Mouse (Mus musculus) intestine, embryonic 15.5 days (tissue): ENCODE data around the gene Gm17482. TPM values are rescaled to one million over a fixed set of nuclear protein-coding genes. Genes with fewer than 3 reads are reported as not detected.
A peak's percentile ranks its signal among the peaks of the same experiment; 100 is the strongest.
"Not testable (repeated sequence)": the region's sequence is repeated elsewhere in the genome, so short reads cannot be mapped to it uniquely, and the experiment has no call there.

Experiments used
- ATAC-seq: fragments of 200-750 bp; cut with Nextera tagmentation; 2 replicates; pipeline ENCODE4 v1.8.0; 2017; ENCODE audit warnings: moderate TSS enrichment, moderate library complexity
- H3K27ac ChIP-seq: fragments of 300-500 bp; sonication (generic); 2 replicates; pipeline ENCODE4 v1.5.1; 2015; ENCODE audit warnings: mild to moderate bottlenecking, inconsistent platforms
- H3K27me3 ChIP-seq: fragments of 300-500 bp; sonication (generic); replicated peaks from 2 replicates; pipeline ENCODE4 v1.6.1; 2015; ENCODE audit warnings: inconsistent platforms
- H3K36me3 ChIP-seq: fragments of 300-500 bp; sonication (generic); 2 replicates; pipeline ENCODE4 v1.6.1; 2015; ENCODE audit warnings: inconsistent platforms
- H3K4me1 ChIP-seq: fragments of 300-500 bp; sonication (generic); replicated peaks from 2 replicates; pipeline ENCODE4 v1.6.1; 2015; ENCODE audit warnings: inconsistent platforms
- H3K4me2 ChIP-seq: fragments of 300-500 bp; sonication (generic); replicated peaks from 2 replicates; pipeline ENCODE4 v1.6.1; 2015; ENCODE audit warnings: mild to moderate bottlenecking, inconsistent platforms
- H3K4me3 ChIP-seq: fragments of 300-500 bp; sonication (generic); replicated peaks from 2 replicates; pipeline ENCODE4 v1.5.1; 2015; ENCODE audit warnings: inconsistent platforms
- H3K9ac ChIP-seq: fragments of 300-500 bp; sonication (generic); 2 replicates; pipeline ENCODE4 v1.6.1; 2015; ENCODE audit warnings: inconsistent platforms
- H3K9me3 ChIP-seq: fragments of 300-500 bp; sonication (generic); 2 replicates; pipeline ENCODE4 v1.6.1; 2016; ENCODE audit warnings: inconsistent platforms
- WGBS: fragments of 180-500 bp; shearing (Covaris S2); methylation state at CpG from one replicate; pipeline ENCODE4 v1.1.7; 2015; 5-methylcytosine and 5-hydroxymethylcytosine counted together
- polyA plus RNA-seq: library from polyadenylated mRNA; unstranded; fragments of >200 nt; fragmentation: Nextera tagmentation; extraction: Ambion mirVana; gene quantifications from 2 replicates; pipeline ENCODE4 v1.2.1, GENCODE M21; 2015

The Gm17482 gene
- polyA plus RNA-seq, 1 experiment from 2014 or later, result not detected

- Histone ChIP-seq H3K4me3 (no peak overlapping the region), H3K36me3 (no peaks in the 10 kb centered on the region), H3K9me3 (no peaks in the 10 kb centered on the region), H3K27ac (no peak overlapping the region), H3K27me3 (no peaks in the 10 kb centered on the region), H3K9ac (no peak overlapping the region), H3K4me2 (no peak overlapping the region), H3K4me1 (no peaks in the 10 kb centered on the region)
- 66% methylated on average over 3 of the region's 3 CpGs for WGBS
- no peak for ATAC-seq
These were observed 3.4 kb downstream of the Gm17482 start for GRCm38 (mm10) chr6:115230557-115230956.

DNA sequence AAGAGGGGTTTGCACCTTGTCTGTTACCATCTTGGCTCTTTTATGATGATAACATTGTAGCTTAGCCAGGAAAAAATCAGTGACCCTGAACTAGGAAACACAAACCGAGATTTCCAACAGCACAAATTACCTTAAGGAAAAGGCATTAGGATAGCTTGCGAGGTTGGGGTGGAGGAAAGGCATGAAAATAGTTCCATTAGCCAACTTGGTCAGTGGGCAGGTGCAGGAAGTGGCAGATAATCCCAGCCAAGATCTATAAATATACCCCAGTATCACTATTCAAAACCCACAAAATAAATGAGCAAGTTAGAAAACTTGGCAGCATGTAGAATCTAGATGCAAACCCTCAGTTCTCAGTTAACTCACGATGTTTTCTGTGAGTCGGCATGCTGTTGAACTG, 4.7 kb downstream of the Gm17482 start:
- Histone ChIP-seq H3K4me1 (no peaks in the 10 kb centered on the region), H3K4me3 (no peak overlapping the region), H3K27ac (no peak overlapping the region), H3K9ac (no peak overlapping the region), H3K36me3 (no peaks in the 10 kb centered on the region), H3K9me3 (no peaks in the 10 kb centered on the region), H3K4me2 (no peak overlapping the region), H3K27me3 (no peaks in the 10 kb centered on the region)
- no peak for ATAC-seq
- 74% methylated on average over 4 of the region's 4 CpGs for WGBS

- H3K27ac ChIP-seq, result no peak overlapping the region
- no peak overlapping the region for H3K4me3 ChIP-seq
- no peaks in the 10 kb centered on the region for H3K9me3 ChIP-seq
- H3K36me3 ChIP-seq, result no peaks in the 10 kb centered on the region
- WGBS, result 68% methylated on average over 1 of the region's 1 CpGs
- no peak overlapping the region for H3K9ac ChIP-seq
- no peak overlapping the region for H3K4me2 ChIP-seq
- no peak for ATAC-seq
- H3K27me3 ChIP-seq, result no peaks in the 10 kb centered on the region
- H3K4me1 ChIP-seq, result no peaks in the 10 kb centered on the region
These were observed 5.4 kb downstream of the Gm17482 start for GRCm38 (mm10) chr6:115232562-115232961.

- Histone ChIP-seq H3K9ac (no peak overlapping the region), H3K4me3 (no peak overlapping the region), H3K36me3 (no peaks in the 10 kb centered on the region), H3K9me3 (no peaks in the 10 kb centered on the region), H3K4me1 (no peaks in the 10 kb centered on the region), H3K27ac (no peak overlapping the region), H3K27me3 (no peaks in the 10 kb centered on the region), H3K4me2 (no peak overlapping the region)
- ATAC-seq, result no peak
- 81% methylated on average over 9 of the region's 9 CpGs for WGBS
These were observed 11.2 kb downstream of the Gm17482 start for GRCm38 (mm10) chr6:115238031-115239027.

- Histone ChIP-seq H3K4me2 (no peak overlapping the region), H3K9me3 (no peaks in the 10 kb centered on the region), H3K27ac (no peak overlapping the region), H3K9ac (no peak overlapping the region), H3K4me1 (no peaks in the 10 kb centered on the region), H3K36me3 (no peaks in the 10 kb centered on the region), H3K4me3 (no peak overlapping the region), H3K27me3 (no peaks in the 10 kb centered on the region)
- WGBS, result 87% methylated on average over 7 of the region's 7 CpGs
- no peak for ATAC-seq
These were observed 12.2 kb downstream of the Gm17482 start for GRCm38 (mm10) chr6:115239335-115239734.

GRCm38 (mm10) chr6:115240431-115240830, 13.3 kb downstream of the Gm17482 start:
- H3K27ac ChIP-seq, H3K9me3 ChIP-seq, H3K4me2 ChIP-seq, H3K27me3 ChIP-seq, H3K4me3 ChIP-seq, H3K9ac ChIP-seq, H3K36me3 ChIP-seq, ATAC-seq, H3K4me1 ChIP-seq: not testable (repeated sequence)
- 40% methylated on average over 2 of the region's 2 CpGs for WGBS

- no peak overlapping the region for H3K4me3 ChIP-seq
- no peak overlapping the region for H3K27ac ChIP-seq
- no peaks in the 10 kb centered on the region for H3K27me3 ChIP-seq
- no peak overlapping the region for H3K9ac ChIP-seq
- H3K4me2 ChIP-seq, result no peak overlapping the region
- WGBS, result 56% methylated on average over 3 of the region's 3 CpGs
- H3K9me3 ChIP-seq, result no peaks in the 10 kb centered on the region
- no peaks in the 10 kb centered on the region for H3K36me3 ChIP-seq
- ATAC-seq, result no peak
- no peaks in the 10 kb centered on the region for H3K4me1 ChIP-seq
These were observed 14.1 kb downstream of the Gm17482 start for GRCm38 (mm10) chr6:115241131-115241699.

DNA sequence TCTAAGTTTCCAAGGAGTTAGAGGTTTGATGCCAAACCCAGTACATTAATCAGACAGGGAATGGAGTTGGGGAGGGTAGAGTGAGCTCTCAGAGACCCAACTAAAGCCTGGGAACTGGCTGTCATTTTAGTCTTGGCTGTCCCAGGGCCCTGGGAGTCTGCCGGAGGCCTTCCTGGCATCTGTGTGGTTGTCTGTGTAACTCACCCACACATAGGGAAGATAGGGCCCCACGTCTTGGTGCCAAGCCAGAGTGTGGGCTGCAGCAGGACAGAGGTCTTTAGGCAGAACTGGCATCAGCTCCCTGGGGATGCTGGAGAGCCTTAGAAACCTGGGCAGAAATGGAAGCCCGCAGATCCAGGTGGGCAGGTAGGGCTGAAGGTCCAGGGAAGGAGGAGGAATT, 14.8 kb downstream of the Gm17482 start:
- H3K27me3 ChIP-seq, result no peaks in the 10 kb centered on the region
- no peak overlapping the region for H3K4me3 ChIP-seq
- no peak overlapping the region for H3K4me2 ChIP-seq
- no peak overlapping the region for H3K9ac ChIP-seq
- H3K27ac ChIP-seq, result no peak overlapping the region
- 85% methylated on average over 3 of the region's 3 CpGs for WGBS
- no peaks in the 10 kb centered on the region for H3K4me1 ChIP-seq
- no peak for ATAC-seq
- no peaks in the 10 kb centered on the region for H3K36me3 ChIP-seq
- H3K9me3 ChIP-seq, result no peaks in the 10 kb centered on the region

DNA sequence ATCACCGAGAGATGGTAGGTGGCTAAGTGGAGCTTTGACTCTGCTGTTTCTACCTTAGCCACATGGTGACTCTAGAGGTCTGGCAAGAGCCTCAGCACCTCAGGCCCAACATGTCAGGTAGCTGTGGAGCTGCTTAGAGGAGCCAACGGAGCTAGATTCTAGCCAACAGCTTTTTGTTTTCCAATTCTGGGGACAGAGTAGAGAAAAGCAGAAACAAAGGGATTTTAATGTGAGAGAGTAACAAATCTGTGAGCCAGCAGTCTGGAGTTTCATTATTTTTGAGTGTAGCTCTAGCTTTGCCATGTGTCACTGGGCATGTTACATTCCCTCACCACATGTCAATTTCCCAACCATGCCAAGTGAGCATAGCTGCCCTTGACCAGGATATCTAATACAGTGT, 17.1 kb downstream of the Gm17482 start:
- no peak overlapping the region for H3K4me3 ChIP-seq
- no peaks in the 10 kb centered on the region for H3K4me1 ChIP-seq
- no peak overlapping the region for H3K4me2 ChIP-seq
- H3K27ac ChIP-seq, result no peak overlapping the region
- ATAC-seq, result no peak
- H3K9me3 ChIP-seq, result no peaks in the 10 kb centered on the region
- H3K9ac ChIP-seq, result no peak overlapping the region
- no peaks in the 10 kb centered on the region for H3K27me3 ChIP-seq
- WGBS, result 59% methylated on average over 2 of the region's 2 CpGs
- H3K36me3 ChIP-seq, result no peaks in the 10 kb centered on the region

DNA sequence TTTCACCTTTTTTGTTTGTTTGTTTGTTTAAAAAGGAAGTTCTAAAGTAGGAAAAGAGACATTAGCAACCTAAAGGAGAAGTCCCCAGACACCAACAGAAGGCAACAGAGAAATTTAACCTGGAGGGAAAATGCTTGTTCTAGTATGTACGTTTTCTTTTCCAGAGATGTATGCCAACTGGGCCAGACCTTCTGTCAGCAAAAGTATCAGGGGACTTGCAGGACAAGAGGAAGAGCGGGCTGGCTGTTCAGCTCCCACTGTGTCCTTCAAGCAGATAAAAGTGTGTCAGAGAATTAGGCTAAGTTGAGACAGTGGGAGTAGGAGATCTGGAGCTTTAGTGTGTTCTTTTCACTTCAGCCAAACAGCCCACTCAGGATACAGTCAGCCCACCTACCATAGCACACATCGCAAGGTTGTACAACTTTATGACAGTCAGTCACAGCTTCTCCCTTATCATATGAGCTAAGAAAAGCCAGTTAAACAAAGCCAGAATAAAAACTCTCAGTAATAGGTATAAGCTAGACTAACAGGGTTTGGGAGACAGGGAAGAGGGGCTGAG, 18.4 kb downstream of the Gm17482 start:
- no peak for ATAC-seq
- Histone ChIP-seq H3K9me3 (no peaks in the 10 kb centered on the region), H3K9ac (no peak overlapping the region), H3K36me3 (no peaks in the 10 kb centered on the region), H3K4me2 (no peak overlapping the region), H3K4me3 (no peak overlapping the region), H3K27ac (no peak overlapping the region), H3K27me3 (no peaks in the 10 kb centered on the region), H3K4me1 (no peaks in the 10 kb centered on the region)
- 86% methylated on average over 3 of the region's 3 CpGs for WGBS

GRCm38 (mm10) chr6:115251531-115251985, 24.4 kb downstream of the Gm17482 start:
- peaks cover 12% of the 10 kb centered on the region for H3K4me1 ChIP-seq
- no peaks in the 10 kb centered on the region for H3K9me3 ChIP-seq
- H3K27ac ChIP-seq, result no peak overlapping the region
- H3K36me3 ChIP-seq, result no peaks in the 10 kb centered on the region
- H3K4me2 ChIP-seq, result peak overlapping the region; percentile 58
- ATAC-seq, result peak; percentile 77
- peak overlapping the region; percentile 1; the same call in 1 of the 2 replicates for H3K4me3 ChIP-seq
- no peak overlapping the region for H3K9ac ChIP-seq
- 6% methylated on average over 13 of the region's 13 CpGs for WGBS
- H3K27me3 ChIP-seq, result no peaks in the 10 kb centered on the region

DNA sequence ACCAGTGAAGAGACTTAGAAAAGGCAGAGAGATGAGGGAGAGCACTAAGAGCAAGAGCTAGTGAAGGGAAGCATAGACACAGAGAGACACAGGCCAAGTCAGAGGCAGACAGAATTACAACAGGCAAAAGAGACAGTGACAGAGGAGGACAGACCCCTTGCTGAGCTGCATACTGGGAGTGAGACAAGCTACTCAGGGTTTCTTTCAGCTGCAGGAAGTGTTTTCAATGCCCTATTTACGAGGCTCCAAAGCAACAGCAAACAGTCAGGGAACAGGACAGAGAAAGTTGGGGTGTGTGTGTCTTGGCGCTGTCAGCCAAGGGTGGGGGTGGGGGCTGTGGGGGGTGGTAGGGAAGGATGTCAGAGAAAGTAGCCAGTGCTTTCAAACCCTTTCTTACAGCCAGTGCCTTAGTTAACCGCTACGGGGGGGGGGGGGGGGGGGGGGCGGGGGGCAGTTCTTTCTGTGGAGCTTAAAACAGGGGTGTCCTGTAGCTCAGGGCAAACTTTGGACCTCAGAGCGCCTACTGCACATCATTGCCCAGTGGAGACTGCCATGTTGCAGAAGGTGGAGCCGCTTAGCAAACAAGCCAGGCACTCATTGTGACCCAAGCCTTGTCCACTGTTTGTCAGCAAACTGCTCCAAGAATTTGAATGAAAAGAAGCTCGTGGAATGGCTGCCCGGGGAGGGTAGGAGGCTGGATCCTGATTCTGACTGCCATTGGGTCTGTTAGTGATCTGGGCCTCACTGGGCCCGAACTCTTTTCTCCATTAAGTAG, 25.1 kb downstream of the Gm17482 start, which contains the start of gene Timp4:
Gene Timp4, minus strand, starts transcription at position 107 of the 775 bp plus-strand sequence.
- H3K4me3 ChIP-seq, result peak within 1 kb of the TSS; percentile 1; the same call in 1 of the 2 replicates
- peak within 1 kb of the TSS; percentile 58 for H3K4me2 ChIP-seq
- 41% methylated on average over 9 of the region's 10 CpGs for WGBS
- H3K27me3 ChIP-seq, result no peaks in the 10 kb centered on the region
- H3K27ac ChIP-seq, result no peak within 1 kb of the TSS
- no peak within 1 kb of the TSS for H3K9ac ChIP-seq
- H3K4me1 ChIP-seq, result peaks cover 12% of the 10 kb centered on the region
- no peaks in the 10 kb centered on the region for H3K36me3 ChIP-seq
- ATAC-seq, result no peak
- H3K9me3 ChIP-seq, result no peaks in the 10 kb centered on the region
